Mouse (Mus musculus): ENCODE measurements around the gene Syt12.
"Not testable (repeated sequence)": the region's sequence is repeated elsewhere in the genome, so short reads cannot be mapped to it uniquely, and the experiment has no call there.

Gene Syt12

GRCm38 (mm10) chr19:4491080-4491695 is 13.9 kb upstream of the Syt12 start:
- no peak for DNase-seq (ENCODE audit: low read depth, low spot score)

- no peak for DNase-seq (ENCODE audit: low read depth, low spot score)
These were observed 10.6 kb upstream of the Syt12 start for GRCm38 (mm10) chr19:4487877-4488276.

- DNase-seq (ENCODE audit: low read depth, low spot score), result no peak
These were observed 7.8 kb upstream of the Syt12 start for GRCm38 (mm10) chr19:4485006-4485405.

DNA sequence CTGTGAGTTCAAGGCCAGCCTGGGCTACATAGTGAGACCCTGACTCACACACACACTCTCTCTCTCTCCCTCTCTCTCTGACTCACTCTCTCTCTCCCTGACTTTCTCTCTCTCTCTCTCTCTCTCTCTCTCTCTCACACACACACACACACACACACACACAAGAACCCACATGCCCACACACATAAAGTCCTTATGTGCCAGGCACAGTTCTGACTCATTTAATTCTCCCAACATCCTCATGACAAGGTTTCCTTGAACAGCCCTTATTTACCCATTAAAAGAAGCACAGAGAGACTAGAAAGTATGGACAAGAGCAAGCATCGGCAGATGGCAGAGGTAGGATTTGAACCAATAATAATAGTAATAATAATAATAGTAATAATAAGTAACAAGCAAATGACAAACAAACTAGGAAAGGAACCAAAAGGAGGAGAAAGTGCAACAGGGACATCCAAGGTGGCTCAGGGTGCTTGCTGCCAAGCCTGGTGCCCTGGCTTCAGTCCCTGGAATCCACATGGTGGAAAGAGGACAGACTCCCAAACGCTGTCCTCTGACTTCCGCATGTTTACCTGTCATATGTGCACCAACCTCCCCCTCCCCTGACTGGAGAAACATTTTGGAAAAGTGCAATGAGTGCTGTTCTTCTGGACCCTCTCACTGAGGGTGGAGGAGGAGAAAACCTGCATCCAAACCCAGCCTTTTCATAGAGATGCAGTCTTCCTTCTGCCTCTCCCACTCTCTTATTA is 5.0 kb upstream of the Syt12 start:
- DNase-seq (ENCODE audit: low read depth, low spot score), result no peak

- DNase-seq (ENCODE audit: low read depth, low spot score), result no peak
These were observed 4.1 kb upstream of the Syt12 start for GRCm38 (mm10) chr19:4481326-4481725.

DNA sequence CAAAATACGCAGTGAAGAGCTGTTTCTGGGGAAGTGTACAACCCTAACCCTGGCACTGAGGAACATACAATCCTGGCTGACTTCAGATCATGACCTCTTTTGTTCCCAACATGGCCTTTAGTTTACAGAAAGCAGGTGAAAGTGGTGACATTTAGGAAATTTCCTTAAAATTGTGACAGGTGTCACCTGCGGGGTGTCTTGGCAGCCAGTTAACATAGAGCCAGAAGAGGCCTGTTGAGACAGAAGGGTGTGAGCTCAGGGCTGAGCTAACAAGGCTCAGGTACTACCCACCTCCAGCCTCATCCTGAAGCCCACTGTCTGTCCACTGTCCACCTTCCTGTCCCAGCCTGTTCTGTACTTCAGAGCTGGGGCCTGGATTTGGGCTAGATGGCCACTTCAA is 2.8 kb upstream of the Syt12 start:
- DNase-seq (ENCODE audit: low read depth, low spot score), result no peak

DNA sequence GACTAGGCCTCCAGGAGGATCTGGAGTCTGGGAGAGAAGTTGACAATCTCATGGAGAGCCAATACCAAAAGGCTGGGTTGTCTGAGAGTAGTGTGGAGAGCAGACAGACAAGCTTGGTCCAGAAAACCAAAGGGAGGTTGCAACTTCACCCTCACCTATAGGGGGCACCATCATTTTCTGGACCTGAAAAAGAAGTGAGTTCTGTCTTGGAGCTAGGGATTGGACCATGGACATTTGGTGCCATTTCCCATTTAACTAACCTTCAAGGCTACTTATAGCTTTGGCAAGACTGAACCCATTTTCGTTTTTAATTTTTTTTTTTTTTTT is 906 bp upstream of the Syt12 start:
- DNase-seq (ENCODE audit: low read depth, low spot score), result peak; percentile 78

- peak; percentile 61 for DNase-seq (ENCODE audit: low read depth, low spot score)
These were observed 518 bp downstream of the Syt12 start for GRCm38 (mm10) chr19:4476601-4477257.

- DNase-seq (ENCODE audit: low read depth, low spot score), result no peak
These were observed 1.9 kb downstream of the Syt12 start for GRCm38 (mm10) chr19:4475224-4475925.

DNA sequence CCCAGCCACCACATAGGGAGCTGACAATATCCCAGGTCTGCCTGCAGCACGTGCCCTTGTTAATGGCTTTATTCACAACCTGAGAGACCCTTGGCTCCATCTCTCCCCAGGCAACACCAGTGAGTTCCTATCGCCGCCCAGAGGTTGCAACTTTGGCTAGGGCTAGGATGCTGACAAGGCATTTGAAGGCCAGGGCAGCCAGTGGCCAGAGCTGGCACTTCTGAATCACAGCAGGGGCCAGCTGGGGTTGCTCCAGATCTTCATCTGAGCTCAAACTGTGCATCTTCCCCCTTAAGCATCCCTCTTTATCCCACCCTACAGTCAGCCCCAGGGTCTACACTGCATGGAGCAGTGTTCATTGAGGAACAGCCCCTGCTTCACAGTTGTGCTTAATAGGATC is 2.5 kb downstream of the Syt12 start:
- DNase-seq (ENCODE audit: low read depth, low spot score), result no peak

DNA sequence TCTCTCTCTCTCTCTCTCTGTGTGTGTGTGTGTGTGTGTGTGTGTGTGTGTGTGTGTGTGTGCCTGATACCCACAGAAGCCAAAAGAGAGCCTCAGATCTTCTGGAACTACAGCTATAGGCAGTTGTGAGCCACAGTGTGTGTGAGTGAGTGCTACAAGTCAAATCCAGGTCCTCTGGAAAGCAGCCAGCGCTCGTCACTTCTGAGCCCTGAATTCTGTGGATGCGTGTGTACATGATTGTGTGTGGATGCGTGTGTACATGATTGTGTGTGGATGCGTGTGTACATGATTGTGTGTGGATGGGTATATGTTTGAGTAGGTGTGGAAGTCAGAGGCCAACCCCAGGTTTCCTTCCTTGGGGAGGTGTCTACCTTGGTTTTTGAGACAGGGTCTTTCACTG is 3.7 kb downstream of the Syt12 start:
- DNase-seq (ENCODE audit: low read depth, low spot score), result no peak

GRCm38 (mm10) chr19:4468363-4468762 is 8.9 kb downstream of the Syt12 start:
- DNase-seq (ENCODE audit: low read depth, low spot score), result peak; percentile 61

- DNase-seq (ENCODE audit: low read depth, low spot score), result no peak
These were observed 12.6 kb downstream of the Syt12 start for GRCm38 (mm10) chr19:4464666-4465065.

DNA sequence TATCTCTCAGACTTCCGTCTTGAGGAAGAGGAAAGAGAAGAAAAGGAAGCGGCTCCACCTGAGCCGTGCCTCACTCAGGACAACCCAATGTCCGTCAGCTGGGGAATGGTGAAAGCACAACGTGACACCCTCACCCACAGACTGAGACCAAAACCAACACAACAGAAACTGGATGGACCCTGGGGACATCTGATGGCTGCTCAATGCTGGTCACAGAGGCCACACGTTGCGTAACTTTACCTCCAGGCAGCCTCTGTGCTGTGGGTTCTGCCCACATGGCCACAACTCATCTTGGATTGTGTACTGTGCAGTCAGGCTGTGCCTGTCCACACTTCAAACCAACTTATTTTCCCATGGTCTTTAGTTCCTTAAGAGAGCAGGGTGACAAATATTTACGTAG is 15.3 kb downstream of the Syt12 start:
- DNase-seq (ENCODE audit: low read depth, low spot score), result no peak

- peak; percentile 80 for DNase-seq (ENCODE audit: low read depth, low spot score)
These were observed 21.0 kb downstream of the Syt12 start for GRCm38 (mm10) chr19:4456227-4456626.

DNA sequence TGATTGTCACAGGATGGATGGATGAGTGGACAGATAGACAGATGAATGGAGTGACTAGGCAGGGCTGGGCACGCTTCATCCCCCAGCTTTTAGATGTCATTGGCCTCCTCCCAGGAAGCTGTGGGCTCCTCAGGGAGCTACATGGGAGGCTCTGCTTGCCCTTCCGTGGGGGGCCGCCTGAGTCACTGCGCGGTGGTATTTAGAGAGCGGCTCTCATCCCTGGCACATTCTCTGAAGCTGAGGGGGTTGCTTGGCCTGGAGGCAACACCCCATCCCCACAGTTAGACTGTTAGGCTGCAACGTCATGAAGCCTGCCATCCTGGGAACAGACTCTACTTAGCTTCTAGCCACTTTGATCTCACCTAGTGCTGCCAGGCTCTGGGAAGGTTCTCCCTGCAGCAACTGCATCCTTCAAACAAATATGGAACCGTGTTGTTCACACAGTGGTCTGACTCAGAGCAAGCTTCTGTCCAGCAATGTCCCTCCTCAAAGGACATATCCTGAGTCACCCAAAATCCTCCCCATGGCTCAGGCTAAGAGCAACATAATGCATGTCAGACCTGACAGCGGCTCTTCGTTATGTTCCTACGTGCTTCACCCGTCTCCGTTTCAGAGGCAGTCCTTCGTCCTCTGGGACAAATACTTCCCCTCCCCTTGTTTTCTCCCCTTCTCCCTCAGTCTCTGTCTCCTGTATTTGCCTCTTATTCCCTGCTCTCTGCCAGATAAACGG is 22.0 kb downstream of the Syt12 start:
- DNase-seq (ENCODE audit: low read depth, low spot score), result no peak

GRCm38 (mm10) chr19:4454040-4454439 is 23.2 kb downstream of the Syt12 start:
- not testable (repeated sequence) for DNase-seq (ENCODE audit: low read depth, low spot score)

DNA sequence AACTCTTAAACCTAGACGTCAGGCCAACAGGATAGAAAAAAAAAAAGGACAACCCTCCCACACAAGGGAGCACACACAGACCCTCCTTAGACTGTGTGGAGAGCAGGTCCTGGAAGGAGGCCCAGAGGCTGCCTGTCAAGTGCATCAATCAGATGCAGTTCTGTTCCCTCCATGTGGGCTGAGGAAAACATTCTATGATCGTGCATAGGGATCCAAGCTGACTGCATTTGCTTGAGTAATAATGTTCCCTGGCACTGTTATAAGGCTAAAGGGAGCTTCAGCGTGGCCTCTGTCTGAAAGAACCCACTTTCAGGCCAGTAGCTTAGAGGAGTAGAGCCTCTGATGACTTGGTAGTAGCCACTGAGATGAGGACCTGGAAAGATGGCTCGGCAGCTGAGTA is 24.7 kb downstream of the Syt12 start:
- DNase-seq (ENCODE audit: low read depth, low spot score), result no peak

DNA sequence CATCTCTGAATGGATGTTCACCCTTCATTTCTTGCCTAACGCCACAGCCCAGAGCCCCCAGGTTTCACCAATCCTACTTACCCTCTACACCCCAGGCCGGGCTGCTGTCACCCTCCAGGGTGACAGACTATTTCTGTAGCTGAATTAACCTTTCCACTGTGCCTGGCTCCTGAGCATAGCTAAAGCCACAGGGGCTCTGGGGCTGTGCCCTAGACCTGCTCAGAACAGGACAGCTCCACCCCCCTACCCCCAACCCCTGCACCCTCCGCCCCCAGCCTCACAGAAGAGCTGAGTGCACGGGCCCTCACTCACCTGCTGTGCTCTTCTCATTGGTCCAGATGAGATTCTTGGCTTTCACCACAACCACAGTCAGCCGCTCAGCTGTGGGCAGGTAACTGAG is 25.3 kb downstream of the Syt12 start:
- DNase-seq (ENCODE audit: low read depth, low spot score), result peak; percentile 44

DNA sequence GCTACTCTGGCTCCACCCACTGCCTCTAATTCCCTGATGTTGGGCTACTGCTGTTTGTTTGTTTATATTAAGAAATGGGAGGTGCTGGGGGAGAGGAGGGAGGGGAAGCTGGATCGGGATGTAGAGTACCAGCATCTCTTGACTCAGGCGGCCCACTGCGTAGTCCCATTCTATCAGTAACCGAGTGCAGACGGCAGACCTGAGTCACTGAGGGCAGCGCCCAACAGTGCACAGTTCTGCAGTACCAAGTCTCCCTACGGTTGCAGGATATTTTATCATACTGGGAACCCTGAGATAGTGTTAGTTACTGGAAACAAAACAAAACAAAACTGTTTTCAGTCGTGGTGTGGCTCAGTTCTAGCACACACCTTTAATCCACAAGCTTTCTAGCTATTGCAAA is 26.1 kb downstream of the Syt12 start:
- no peak for DNase-seq (ENCODE audit: low read depth, low spot score)

DNA sequence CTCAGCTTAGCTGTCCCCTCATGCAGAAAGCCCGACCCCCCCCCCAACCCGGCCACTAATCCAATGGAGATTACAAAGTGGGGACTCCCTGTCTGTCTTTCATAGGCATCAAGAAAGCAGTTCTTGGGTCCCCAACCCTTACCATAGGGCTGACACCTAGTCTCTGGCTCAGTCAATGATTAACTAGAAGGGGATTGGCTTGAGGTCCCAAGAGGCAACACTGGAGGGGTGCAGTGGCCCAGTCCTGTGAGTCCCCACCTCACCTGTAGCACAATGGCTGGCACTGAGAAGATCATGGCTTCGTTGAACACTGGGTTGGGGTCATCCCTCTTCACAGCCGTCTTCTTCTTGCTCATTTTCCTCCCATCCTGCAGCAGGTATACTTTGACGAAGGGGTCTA is 26.6 kb downstream of the Syt12 start:
- DNase-seq (ENCODE audit: low read depth, low spot score), result no peak

DNA sequence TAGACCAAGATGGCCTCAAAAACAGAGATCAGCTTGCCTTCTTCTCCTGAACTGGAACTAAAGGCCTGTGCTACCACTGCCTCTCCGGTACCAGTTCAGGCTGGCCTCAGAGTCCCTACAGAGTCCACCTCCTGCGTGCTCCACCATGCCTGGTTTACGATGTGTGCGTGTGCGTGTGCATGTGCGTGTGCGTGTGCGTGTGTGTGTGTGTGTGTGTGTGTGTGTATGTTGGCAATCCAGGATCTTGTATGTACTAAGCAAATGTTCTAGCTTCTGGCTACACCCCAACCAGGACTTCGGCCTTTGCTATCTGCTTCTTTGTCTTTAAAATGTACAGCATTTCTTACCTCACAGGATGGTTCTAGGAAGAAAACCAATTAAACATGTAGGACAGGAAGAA is 28.0 kb downstream of the Syt12 start:
- no peak for DNase-seq (ENCODE audit: low read depth, low spot score)
